Mouse (Mus musculus) olfactory bulb, adult 2 months (tissue): ENCODE results near the gene Lingo1. TPM values are rescaled to one million over a fixed set of nuclear protein-coding genes. Genes with fewer than 3 reads are reported as not detected.

Source experiments
- H3K27ac ChIP-seq: fragments of 200-500 bp; 2 replicates; pipeline ENCODE4 v1.5.1; 2012; ENCODE audit warnings: low read depth, low read length; ENCODE audit not compliant: insufficient read depth
- H3K4me1 ChIP-seq: fragments of 200-500 bp; 2 replicates; pipeline ENCODE4 v1.6.1; 2012; ENCODE audit warnings: low read length; ENCODE audit not compliant: control insufficient read depth, insufficient read depth
- H3K4me3 ChIP-seq: fragments of 200-500 bp; 2 replicates; pipeline ENCODE4 v1.5.1; 2012; ENCODE audit warnings: mild to moderate bottlenecking, low read depth, low read length, moderate library complexity; ENCODE audit not compliant: insufficient read depth
- CTCF ChIP-seq: fragments of 200-500 bp; IDR thresholded peaks from 2 replicates; pipeline ENCODE4 v1.5.1; 2012; ENCODE audit warnings: low read depth, mild to moderate bottlenecking, low read length, moderate library complexity; ENCODE audit not compliant: insufficient read depth
- WGBS: fragments of 180-500 bp; shearing (Covaris S2); methylation state at CpG from one replicate; pipeline ENCODE4 v1.1.7; 2018; 5-methylcytosine and 5-hydroxymethylcytosine counted together
- polyA plus RNA-seq: library from polyadenylated mRNA; stranded (reverse); fragments of >200 nt; gene quantifications from 2 replicates; pipeline ENCODE4 v1.2.4, GENCODE M21; 2012; ENCODE audit warnings: low replicate concordance; ENCODE audit not compliant: missing spikeins, insufficient read depth, insufficient read length

Lingo1 gene
- polyA plus RNA-seq, 1 experiment, result not detected

GRCm38 (mm10) chr9:56572534-56573479 lies 223.5 kb downstream of the Lingo1 start:
- H3K4me1 ChIP-seq, result peaks cover 14% of the 10 kb centered on the region
- peak overlapping the region; percentile 12; the same call in 1 of the 2 replicates for H3K27ac ChIP-seq
- 14% methylated on average over 23 of the region's 23 CpGs for WGBS
- no peak overlapping the region for H3K4me3 ChIP-seq
- TF ChIP-seq CTCF, result no peak

Other genes with a start within 250 kb of the Lingo1 start
- not detected in 2 replicates for gene Odf3l1, start 68.2 kb upstream of the Lingo1 start, polyA plus RNA-seq
- gene Cspg4, start 68.6 kb upstream of the Lingo1 start, polyA plus RNA-seq, result not detected in 2 replicates
- gene Snx33, start 131.9 kb upstream of the Lingo1 start, polyA plus RNA-seq, result not detected in 2 replicates
- gene Imp3, start 141.0 kb upstream of the Lingo1 start, polyA plus RNA-seq, result not detected in 2 replicates
- not detected in 2 replicates for gene Snupn, start 154.4 kb upstream of the Lingo1 start, polyA plus RNA-seq
- gene Ptpn9, start 198.5 kb upstream of the Lingo1 start, polyA plus RNA-seq, result not detected in 2 replicates